Mouse (Mus musculus) heart, embryonic 16.5 days (tissue): ENCODE results near the gene Lrfn5. TPM values are rescaled to one million over a fixed set of nuclear protein-coding genes. Genes with fewer than 3 reads are reported as not detected.

Source experiments
- ATAC-seq: fragments of 200-750 bp; cut with Nextera tagmentation; replicated peaks from 2 replicates; pipeline ENCODE4 v1.8.0; 2017; ENCODE audit warnings: moderate number of reproducible peaks; ENCODE audit not compliant: insufficient read depth, low FRiP score; ENCODE audit errors: extremely low read depth
- H3K27ac ChIP-seq: fragments of 300-500 bp; sonication (generic); 2 replicates; pipeline ENCODE4 v1.5.1; 2014; ENCODE audit warnings: mild to moderate bottlenecking, low read length, control low read depth, moderate library complexity
- H3K27me3 ChIP-seq: fragments of 300-500 bp; sonication (generic); 2 replicates; pipeline ENCODE4 v1.6.1; 2014; ENCODE audit warnings: low read length, mixed read lengths; ENCODE audit not compliant: control insufficient read depth, insufficient read depth
- H3K36me3 ChIP-seq: fragments of 300-500 bp; sonication (generic); 2 replicates; pipeline ENCODE4 v1.6.1; 2014; ENCODE audit not compliant: control insufficient read depth, insufficient read depth
- H3K4me1 ChIP-seq: fragments of 300-500 bp; sonication (generic); 2 replicates; pipeline ENCODE4 v1.6.1; 2014; ENCODE audit warnings: low read length, mixed read lengths; ENCODE audit not compliant: control insufficient read depth, insufficient read depth
- H3K4me2 ChIP-seq: fragments of 300-500 bp; sonication (generic); 2 replicates; pipeline ENCODE4 v1.6.1; 2014; ENCODE audit warnings: low read depth, mild to moderate bottlenecking, control low read depth, low read length
- H3K4me3 ChIP-seq: fragments of 300-500 bp; sonication (generic); 2 replicates; pipeline ENCODE4 v1.5.1; 2014; ENCODE audit warnings: mild to moderate bottlenecking, control low read depth, low read length
- H3K9ac ChIP-seq: fragments of 300-500 bp; sonication (generic); 2 replicates; pipeline ENCODE4 v1.6.1; 2014; ENCODE audit warnings: low read length, control low read depth
- H3K9me3 ChIP-seq: fragments of 300-500 bp; sonication (generic); replicated peaks from 2 replicates; pipeline ENCODE4 v1.6.1; 2016; ENCODE audit warnings: low read length; ENCODE audit not compliant: control insufficient read depth
- WGBS: fragments of 180-500 bp; shearing (Covaris S2); extraction: QIAGEN DNeasy Blood & Tissue Kit; methylation state at CpG from one replicate; pipeline ENCODE4 v1.1.7; 2014; 5-methylcytosine and 5-hydroxymethylcytosine counted together
- polyA plus RNA-seq: library from polyadenylated mRNA; unstranded; fragments of >200 nt; fragmentation: Nextera tagmentation; extraction: Ambion mirVana; gene quantifications from 2 replicates; pipeline ENCODE4 v1.2.1, GENCODE M21; 2015

Gene Lrfn5
- polyA plus RNA-seq, 1 experiment from 2014 or later: 0.13 TPM

DNA sequence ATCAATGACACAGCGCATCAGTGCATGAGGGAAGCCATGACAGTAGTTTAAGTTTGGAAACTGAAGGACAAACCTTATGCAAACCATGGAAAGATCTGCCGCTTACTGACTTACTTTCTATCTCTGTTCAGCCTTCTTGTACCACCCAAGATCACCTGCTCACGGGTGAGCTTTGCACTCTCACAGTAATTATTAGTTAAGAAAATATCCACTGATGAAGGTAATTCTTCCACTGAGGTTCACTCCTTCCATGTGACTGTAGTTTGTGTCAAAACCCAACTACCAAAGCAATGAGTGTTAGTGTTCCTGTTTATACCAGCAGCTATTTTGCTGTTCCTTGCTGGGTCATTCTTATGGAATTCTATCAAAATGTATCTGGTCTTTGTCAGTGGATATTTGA is 84.9 kb downstream of the Lrfn5 start:
- no peak overlapping the region for H3K4me3 ChIP-seq
- no peaks in the 10 kb centered on the region for H3K4me1 ChIP-seq
- H3K27ac ChIP-seq: no peak overlapping the region
- WGBS: 72% methylated on average over 3 of the region's 3 CpGs
- no peaks in the 10 kb centered on the region for H3K36me3 ChIP-seq
- H3K9ac ChIP-seq: no peak overlapping the region
- no peak for ATAC-seq
- H3K9me3 ChIP-seq: no peaks in the 10 kb centered on the region
- no peaks in the 10 kb centered on the region for H3K27me3 ChIP-seq
- no peak overlapping the region for H3K4me2 ChIP-seq

DNA sequence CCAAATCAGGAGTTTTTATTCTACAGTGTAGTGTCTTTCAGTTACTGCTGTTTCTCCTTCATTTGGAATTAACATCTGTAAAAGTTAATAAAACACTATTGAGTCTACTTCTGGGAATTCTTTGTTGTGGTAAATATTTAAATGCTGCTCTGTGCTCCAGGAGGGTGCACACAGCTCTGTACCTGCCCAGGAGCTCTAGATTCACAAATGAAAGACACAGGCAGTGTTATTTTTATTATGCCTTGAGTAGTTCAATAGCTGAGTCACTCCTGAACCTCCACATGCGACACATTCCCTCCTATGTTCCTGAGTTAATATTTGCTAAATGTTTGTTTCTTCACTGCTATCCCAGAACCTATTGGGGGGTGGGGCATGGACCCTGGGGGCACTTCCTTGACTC is 87.1 kb downstream of the Lrfn5 start:
- H3K4me1 ChIP-seq: no peaks in the 10 kb centered on the region
- no peaks in the 10 kb centered on the region for H3K27me3 ChIP-seq
- no peak overlapping the region for H3K9ac ChIP-seq
- H3K4me2 ChIP-seq: no peak overlapping the region
- H3K36me3 ChIP-seq: no peaks in the 10 kb centered on the region
- no peak overlapping the region for H3K27ac ChIP-seq
- 73% methylated on average over 1 of the region's 1 CpGs for WGBS
- H3K4me3 ChIP-seq: no peak overlapping the region
- ATAC-seq: no peak
- no peaks in the 10 kb centered on the region for H3K9me3 ChIP-seq

DNA sequence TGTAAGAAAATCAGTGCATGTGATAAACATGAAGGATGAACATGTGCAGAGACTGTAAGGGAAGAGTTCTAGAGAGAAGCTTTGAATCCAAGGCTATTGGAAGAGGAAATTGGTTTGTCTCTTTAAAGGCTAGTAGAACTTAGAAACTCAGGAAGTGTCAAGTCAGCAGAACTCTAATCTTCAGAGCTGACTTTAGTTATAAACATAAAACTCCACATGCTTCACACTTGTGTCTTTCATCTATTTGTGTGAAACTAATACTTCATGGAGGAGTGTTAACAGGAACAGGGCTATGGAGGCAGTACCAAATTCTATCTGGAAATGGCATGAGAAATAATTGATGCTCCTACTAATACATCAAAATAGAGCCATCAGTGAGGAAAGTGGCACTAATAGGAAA is 101.6 kb downstream of the Lrfn5 start:
- Histone ChIP-seq H3K27me3 (no peaks in the 10 kb centered on the region), H3K9ac (no peak overlapping the region), H3K36me3 (no peaks in the 10 kb centered on the region), H3K27ac (no peak overlapping the region), H3K4me2 (no peak overlapping the region), H3K9me3 (no peaks in the 10 kb centered on the region), H3K4me3 (no peak overlapping the region), H3K4me1 (no peaks in the 10 kb centered on the region)
- ATAC-seq: no peak

DNA sequence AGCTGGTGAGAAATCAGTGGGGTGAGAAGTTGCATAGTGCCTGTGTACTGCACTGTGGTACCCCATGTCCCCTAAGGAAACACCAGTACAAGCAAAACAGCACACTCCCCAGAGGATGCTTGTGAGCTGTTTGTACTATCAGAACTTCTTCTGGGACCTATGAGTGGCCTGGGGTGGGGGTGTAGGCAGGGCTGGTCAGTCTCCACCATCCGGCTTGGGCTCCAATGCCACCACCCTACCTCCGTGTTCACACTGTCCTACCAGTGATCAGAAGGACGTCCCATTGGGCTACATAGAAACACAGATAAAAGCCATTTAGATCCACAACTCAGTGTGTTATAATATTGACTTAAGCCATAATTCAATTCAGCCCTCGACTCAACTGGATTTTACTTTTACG is 131.4 kb downstream of the Lrfn5 start:
- 77% methylated on average over 5 of the region's 5 CpGs for WGBS
- no peaks in the 10 kb centered on the region for H3K27me3 ChIP-seq

DNA sequence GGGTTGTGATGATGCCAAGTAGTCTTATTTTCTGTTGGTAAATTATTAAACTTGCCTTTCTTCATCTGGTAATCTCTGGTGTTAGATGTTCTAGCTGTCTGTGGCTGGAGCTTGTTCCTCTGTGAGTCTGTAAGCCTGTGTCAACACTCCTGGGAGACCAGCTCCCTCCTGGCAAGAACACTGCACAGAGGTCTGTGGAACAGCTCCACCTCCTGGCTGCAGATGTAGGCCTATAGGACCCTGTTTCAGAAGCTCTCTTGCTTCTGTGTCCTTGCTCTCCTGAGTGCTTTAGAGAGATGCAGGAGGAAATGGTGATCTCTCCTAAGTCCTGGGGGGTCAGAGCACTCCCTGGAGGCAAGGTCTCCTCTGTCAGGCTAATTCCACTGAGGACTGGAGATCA is 200.2 kb downstream of the Lrfn5 start:
- no peak overlapping the region for H3K9ac ChIP-seq
- no peak overlapping the region for H3K27ac ChIP-seq
- no peaks in the 10 kb centered on the region for H3K4me1 ChIP-seq
- no peaks in the 10 kb centered on the region for H3K27me3 ChIP-seq
- H3K9me3 ChIP-seq: no peaks in the 10 kb centered on the region
- ATAC-seq: no peak
- no peak overlapping the region for H3K4me3 ChIP-seq
- no peaks in the 10 kb centered on the region for H3K36me3 ChIP-seq
- H3K4me2 ChIP-seq: no peak overlapping the region

More for the DNA sequence above, 131.4 kb downstream of the Lrfn5 start:
- no peaks in the 10 kb centered on the region for H3K4me1 ChIP-seq
- H3K36me3 ChIP-seq: no peaks in the 10 kb centered on the region
- H3K27ac ChIP-seq: no peak overlapping the region
- no peak for ATAC-seq
- H3K4me2 ChIP-seq: no peak overlapping the region
- no peak overlapping the region for H3K4me3 ChIP-seq
- H3K9ac ChIP-seq: no peak overlapping the region
- H3K9me3 ChIP-seq: no peaks in the 10 kb centered on the region

DNA sequence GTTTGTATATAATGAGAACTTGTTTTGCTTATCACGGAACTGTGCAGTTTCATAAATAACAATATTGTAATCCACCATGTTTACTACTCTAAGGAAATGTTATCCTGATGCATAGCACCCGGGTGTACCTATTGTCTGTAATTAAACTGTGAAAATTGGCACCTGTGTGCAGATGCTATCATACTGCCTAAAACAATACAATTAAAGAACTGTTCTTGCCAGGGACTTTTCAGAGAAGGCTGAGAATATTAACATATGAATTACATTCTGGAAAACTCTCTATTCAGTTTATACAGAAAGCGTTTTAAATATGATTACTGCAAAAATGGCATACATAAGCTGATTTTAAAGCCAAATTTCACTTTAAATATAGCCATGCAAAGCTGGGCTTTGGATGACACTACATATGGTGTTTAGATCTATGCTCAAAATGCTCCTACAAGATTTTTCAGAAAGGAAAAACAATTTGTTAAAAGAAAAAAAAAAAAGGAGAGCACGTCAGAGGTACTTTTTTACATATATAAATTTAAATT is 284.2 kb downstream of the Lrfn5 start:
- WGBS: 62% methylated on average over 4 of the region's 4 CpGs

DNA sequence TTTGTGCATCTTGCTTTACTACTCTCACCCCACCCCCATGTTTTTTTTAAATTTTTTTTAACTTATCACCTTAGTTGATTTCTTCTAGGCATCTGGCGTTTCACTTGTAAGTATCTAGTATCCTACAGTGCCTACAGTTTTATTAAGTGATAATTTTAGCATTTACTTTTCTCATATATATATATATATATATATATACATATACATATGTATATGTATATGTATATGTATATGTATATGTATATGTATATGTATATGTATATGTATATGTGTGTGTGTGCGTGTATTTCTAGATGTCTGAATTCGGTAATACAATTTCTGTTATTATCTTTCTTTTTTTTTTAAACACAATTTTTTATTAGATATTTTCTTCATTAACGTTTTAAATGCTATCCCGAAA is 300.7 kb downstream of the Lrfn5 start:
- H3K4me1 ChIP-seq: no peaks in the 10 kb centered on the region
- no peak overlapping the region for H3K27ac ChIP-seq
- no peaks in the 10 kb centered on the region for H3K27me3 ChIP-seq
- no peaks in the 10 kb centered on the region for H3K36me3 ChIP-seq
- ATAC-seq: no peak
- H3K4me3 ChIP-seq: no peak overlapping the region
- H3K9ac ChIP-seq: no peak overlapping the region
- H3K4me2 ChIP-seq: no peak overlapping the region
- WGBS: 90% methylated on average over 5 of the region's 5 CpGs
- H3K9me3 ChIP-seq: no peaks in the 10 kb centered on the region

More for the DNA sequence above, 284.2 kb downstream of the Lrfn5 start:
- Histone ChIP-seq H3K4me3 (no peak overlapping the region), H3K4me1 (no peaks in the 10 kb centered on the region), H3K9ac (no peak overlapping the region), H3K27me3 (no peaks in the 10 kb centered on the region), H3K27ac (no peak overlapping the region), H3K36me3 (no peaks in the 10 kb centered on the region), H3K4me2 (no peak overlapping the region), H3K9me3 (no peaks in the 10 kb centered on the region)
- no peak for ATAC-seq

DNA sequence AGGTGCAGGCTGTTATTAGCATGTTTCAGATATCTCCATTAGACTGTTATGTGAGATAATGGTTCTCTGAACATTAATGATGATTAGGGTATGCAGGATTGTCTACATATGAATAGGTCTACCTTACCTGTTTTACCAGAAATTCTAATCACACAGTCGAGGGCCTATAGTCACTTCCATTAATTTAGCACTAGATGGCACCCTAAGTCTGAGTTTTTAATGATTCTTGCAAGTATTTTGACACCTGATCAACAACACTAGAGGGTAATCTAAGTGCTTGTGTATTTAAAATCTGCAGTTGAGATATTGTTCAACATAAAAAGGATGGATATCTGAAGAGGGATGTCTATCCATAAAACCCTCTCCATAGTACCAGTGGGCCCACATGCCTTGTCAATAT is 303.4 kb downstream of the Lrfn5 start:
- Histone ChIP-seq H3K27me3 (no peaks in the 10 kb centered on the region), H3K27ac (no peak overlapping the region), H3K4me3 (no peak overlapping the region), H3K9me3 (no peaks in the 10 kb centered on the region), H3K36me3 (no peaks in the 10 kb centered on the region), H3K9ac (no peak overlapping the region), H3K4me1 (no peaks in the 10 kb centered on the region), H3K4me2 (no peak overlapping the region)
- 20% methylated on average over 1 of the region's 1 CpGs for WGBS
- ATAC-seq: no peak

DNA sequence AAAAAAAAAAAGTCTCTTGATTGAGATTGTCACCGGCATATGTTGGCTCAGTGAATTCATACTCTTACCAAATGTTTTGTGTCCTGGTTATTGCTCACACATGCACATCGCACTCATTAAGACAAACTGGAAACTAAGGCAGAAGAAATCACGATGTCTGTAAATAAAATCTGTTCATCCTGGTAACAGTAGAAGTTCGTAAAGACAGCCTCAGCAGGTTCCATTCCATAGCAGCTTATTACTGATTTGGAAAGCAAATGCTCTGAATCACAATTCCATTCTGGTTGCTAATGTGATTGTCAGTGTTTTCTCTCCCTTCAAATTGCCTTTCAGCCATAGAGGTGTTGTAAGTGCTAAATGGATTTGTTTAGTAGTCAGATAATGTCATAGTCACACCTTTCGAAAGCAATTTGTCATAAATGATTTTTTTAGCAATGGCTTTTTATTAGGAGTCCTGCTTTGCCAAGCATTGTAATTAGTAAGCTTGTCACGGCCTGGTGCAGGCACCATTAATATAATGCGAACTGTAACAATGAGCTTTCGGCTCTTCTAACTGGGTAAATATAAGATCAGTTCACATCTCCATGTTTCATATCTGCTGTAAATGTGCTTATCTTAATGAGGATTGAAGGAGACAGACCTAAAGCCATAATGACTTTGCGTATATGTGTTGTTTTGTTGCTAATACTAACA is 319.8 kb downstream of the Lrfn5 start:
- H3K36me3 ChIP-seq: no peaks in the 10 kb centered on the region
- H3K27me3 ChIP-seq: no peaks in the 10 kb centered on the region
- WGBS: 87% methylated on average over 9 of the region's 9 CpGs
- no peaks in the 10 kb centered on the region for H3K9me3 ChIP-seq
- no peak overlapping the region for H3K4me3 ChIP-seq
- no peak for ATAC-seq
- H3K4me2 ChIP-seq: no peak overlapping the region
- H3K4me1 ChIP-seq: no peaks in the 10 kb centered on the region
- no peak overlapping the region for H3K9ac ChIP-seq
- H3K27ac ChIP-seq: no peak overlapping the region
